ENCODE assay signal across 7 mouse cellular contexts in genomic region chr13:49131946-49132687, GRCm38 (mm10). TPM values are rescaled to one million over a fixed set of nuclear protein-coding genes. Genes with fewer than 3 reads are reported as not detected.
DNase-seq lines count a peak whose midpoint lies in the region; ATAC-seq and TF ChIP-seq lines count a peak whose summit lies in the region.

No protein-coding gene starts in this region.

- ATAC-seq in lung, embryonic 15.5 days (ENCODE audit: borderline replicate concordance, extremely low read depth, low FRiP score, low TSS enrichment), result no peak
- no peak for ATAC-seq in lung, postnatal 0 days
- no peak for ATAC-seq in hindbrain, embryonic 11.5 days (ENCODE audit: low FRiP score)
- peak; percentile 67; the same call in 1 of the 2 replicates for ATAC-seq in liver, embryonic 16.5 days (ENCODE audit: low read depth)

- no peak overlapping the region for H3K9ac ChIP-seq in lung, embryonic 15.5 days
- no peak overlapping the region for H3K9ac ChIP-seq in lung, postnatal 0 days (replicated peaks; ENCODE audit: low read depth)
- no peak overlapping the region for H3K9ac ChIP-seq in hindbrain, embryonic 11.5 days (ENCODE audit: low read depth, low read length)
- no peak overlapping the region for H3K9ac ChIP-seq in liver, embryonic 16.5 days (ENCODE audit: low read depth, low read length)

- WGBS in lung, embryonic 15.5 days, result 52% methylated on average over 7 of the region's 7 CpGs
- 56% methylated on average over 7 of the region's 7 CpGs for WGBS in lung, postnatal 0 days
- WGBS in hindbrain, embryonic 11.5 days, result 76% methylated on average over 7 of the region's 7 CpGs
- 56% methylated on average over 7 of the region's 7 CpGs for WGBS in liver, embryonic 16.5 days (ENCODE audit: insufficient replicate concordance)

- H3K36me3 ChIP-seq in lung, embryonic 15.5 days, result no peaks in the 10 kb centered on the region
- H3K36me3 ChIP-seq in lung, postnatal 0 days (ENCODE audit: insufficient read depth, low read length), result no peaks in the 10 kb centered on the region
- H3K36me3 ChIP-seq in hindbrain, embryonic 11.5 days (ENCODE audit: control insufficient read depth, insufficient read depth, low read length), result no peaks in the 10 kb centered on the region; the same call in 1 of the 2 replicates
- H3K36me3 ChIP-seq in liver, embryonic 16.5 days (ENCODE audit: control insufficient read depth, insufficient read depth), result no peaks in the 10 kb centered on the region

- H3K4me3 ChIP-seq in lung, embryonic 15.5 days, result no peak overlapping the region
- H3K4me3 ChIP-seq in lung, postnatal 0 days (ENCODE audit: low read depth, low read length), result no peak overlapping the region
- no peak overlapping the region for H3K4me3 ChIP-seq in hindbrain, embryonic 11.5 days (ENCODE audit: low read depth, low read length)
- no peak overlapping the region for H3K4me3 ChIP-seq in liver, embryonic 16.5 days (ENCODE audit: low read depth, low read length)

- no peak for TF ChIP-seq EP300 in lung, postnatal 0 days (IDR thresholded peaks at IDR 0.05)

- peaks cover 22% of the 10 kb centered on the region for H3K4me1 ChIP-seq in lung, embryonic 15.5 days
- no peaks in the 10 kb centered on the region for H3K4me1 ChIP-seq in lung, postnatal 0 days (ENCODE audit: insufficient read depth, low read depth, low read length)
- peaks cover 20% of the 10 kb centered on the region for H3K4me1 ChIP-seq in hindbrain, embryonic 11.5 days (replicated peaks; ENCODE audit: control insufficient read depth, insufficient read depth, low read length)
- peaks cover 3% of the 10 kb centered on the region; the same call in 1 of the 2 replicates for H3K4me1 ChIP-seq in liver, embryonic 16.5 days (ENCODE audit: control insufficient read depth, low read depth, low read length)

- no peak for DNase-seq in lung, postnatal 0 days (ENCODE audit: low spot score)
- DNase-seq in hindbrain, embryonic 11.5 days (ENCODE audit: low spot score), result no peak
- DNase-seq in thymus, postnatal 25 days, result peak; percentile 30
- no peak for DNase-seq in embryo, embryonic 10 days (ENCODE audit: low spot score)
- DNase-seq in c-Kit-positive CD71-positive TER-119-positive erythroid progenitor cells, embryonic 14.5 days (ENCODE audit: low spot score), result no peak

- H3K27me3 ChIP-seq in lung, embryonic 15.5 days, result no peaks in the 10 kb centered on the region
- H3K27me3 ChIP-seq in lung, postnatal 0 days (replicated peaks; ENCODE audit: insufficient read depth, low read length), result no peaks in the 10 kb centered on the region
- no peaks in the 10 kb centered on the region for H3K27me3 ChIP-seq in hindbrain, embryonic 11.5 days (ENCODE audit: control insufficient read depth, insufficient read depth, low read length)
- H3K27me3 ChIP-seq in liver, embryonic 16.5 days (ENCODE audit: control insufficient read depth, insufficient read depth, low read depth, low read length), result no peaks in the 10 kb centered on the region

- no peaks in the 10 kb centered on the region for H3K9me3 ChIP-seq in lung, embryonic 15.5 days
- H3K9me3 ChIP-seq in lung, postnatal 0 days (ENCODE audit: low read length), result no peaks in the 10 kb centered on the region
- H3K9me3 ChIP-seq in hindbrain, embryonic 11.5 days (ENCODE audit: control insufficient read depth, low read length), result no peaks in the 10 kb centered on the region
- no peaks in the 10 kb centered on the region for H3K9me3 ChIP-seq in liver, embryonic 16.5 days (replicated peaks; ENCODE audit: control insufficient read depth, low read length)

- peak overlapping the region; percentile 17; the same call in 1 of the 2 replicates for H3K27ac ChIP-seq in lung, embryonic 15.5 days
- H3K27ac ChIP-seq in lung, postnatal 0 days (ENCODE audit: low read length), result no peak overlapping the region
- H3K27ac ChIP-seq in hindbrain, embryonic 11.5 days (ENCODE audit: low read depth, low read length), result peak overlapping the region; percentile 67
- no peak overlapping the region for H3K27ac ChIP-seq in liver, embryonic 16.5 days (ENCODE audit: low read length)

- TF ChIP-seq CTCF in lung, postnatal 0 days (IDR thresholded peaks at IDR 0.05), result no peak

- no peak overlapping the region for H3K4me2 ChIP-seq in lung, embryonic 15.5 days
- no peak overlapping the region for H3K4me2 ChIP-seq in lung, postnatal 0 days (replicated peaks; ENCODE audit: low read depth, low read length)
- H3K4me2 ChIP-seq in hindbrain, embryonic 11.5 days (replicated peaks; ENCODE audit: low read depth, low read length), result no peak overlapping the region
- H3K4me2 ChIP-seq in liver, embryonic 16.5 days (ENCODE audit: low read depth, low read length), result no peak overlapping the region

RNA-seq across cellular contexts. Expression of gene Wnk2, which starts 15.7 kb away (rescaled TPM):
- polyA plus RNA-seq in lung, embryonic 15.5 days (2015; fragmentation: Nextera tagmentation; extraction: Ambion mirVana), result 0.81 and 1.3 TPM in 2 replicates
- polyA plus RNA-seq in lung, postnatal 0 days (2015; fragmentation: Nextera tagmentation; extraction: Ambion mirVana), result 0.36 and 0.39 TPM in 2 replicates
- polyA plus RNA-seq in hindbrain, embryonic 11.5 days (2014; fragmentation: Nextera tagmentation; extraction: Ambion mirVana), result 8.5 and 11.0 TPM in 2 replicates
- polyA plus RNA-seq in liver, embryonic 16.5 days (2015; fragmentation: Nextera tagmentation; extraction: Ambion mirVana), result 0.08 and 0.15 TPM in 2 replicates

RNA-seq across cellular contexts. Expression of gene Ninj1, which starts 55.2 kb away (rescaled TPM):
- polyA plus RNA-seq in lung, embryonic 15.5 days (2015; fragmentation: Nextera tagmentation; extraction: Ambion mirVana), result 44.5 and 45.1 TPM in 2 replicates
- 66.3 and 72.0 TPM in 2 replicates for polyA plus RNA-seq in lung, postnatal 0 days (2015; fragmentation: Nextera tagmentation; extraction: Ambion mirVana)
- 20.6 and 21.5 TPM in 2 replicates for polyA plus RNA-seq in hindbrain, embryonic 11.5 days (2014; fragmentation: Nextera tagmentation; extraction: Ambion mirVana)
- polyA plus RNA-seq in liver, embryonic 16.5 days (2015; fragmentation: Nextera tagmentation; extraction: Ambion mirVana), result 54.3 and 58.0 TPM in 2 replicates

Comparison
In these comparisons a context has a peak if more than half of its experiments do, and no peak if none do; other contexts are left out.
1. H3K27ac ChIP-seq: peak in lung, embryonic 15.5 days (single experiment) and hindbrain, embryonic 11.5 days (single experiment); none in lung, postnatal 0 days (single experiment) and liver, embryonic 16.5 days (single experiment).